Mouse (Mus musculus) lung, embryonic 14.5 days (tissue): ENCODE data around the gene Prmt7. TPM values are rescaled to one million over a fixed set of nuclear protein-coding genes. Genes with fewer than 3 reads are reported as not detected.
"Not testable (repeated sequence)": the region's sequence is repeated elsewhere in the genome, so short reads cannot be mapped to it uniquely, and the experiment has no call there.

Experiments
- ATAC-seq: fragments of 200-750 bp; cut with Nextera tagmentation; 2 replicates; pipeline ENCODE4 v1.8.0; 2017; ENCODE audit warnings: mild to moderate bottlenecking, moderate TSS enrichment, moderate library complexity; ENCODE audit not compliant: insufficient read depth
- DNase-seq: peaks from one replicate; pipeline ENCODE4 v3.0.0-alpha.2; 2015
- H3K27ac ChIP-seq: fragments of 300-500 bp; sonication (generic); 2 replicates; pipeline ENCODE4 v1.5.1; 2014; ENCODE audit warnings: low read depth, mild to moderate bottlenecking, moderate library complexity
- H3K27me3 ChIP-seq: fragments of 300-500 bp; sonication (generic); 2 replicates; pipeline ENCODE4 v1.6.1; 2014; ENCODE audit warnings: low read length, control low read depth; ENCODE audit not compliant: insufficient read depth
- H3K36me3 ChIP-seq: fragments of 300-500 bp; sonication (generic); 2 replicates; pipeline ENCODE4 v1.6.1; 2014; ENCODE audit warnings: control low read depth; ENCODE audit not compliant: insufficient read depth
- H3K4me1 ChIP-seq: fragments of 300-500 bp; sonication (generic); 2 replicates; pipeline ENCODE4 v1.6.1; 2014; ENCODE audit warnings: antibody characterized with exemption, control low read depth; ENCODE audit not compliant: insufficient read depth
- H3K4me2 ChIP-seq: fragments of 300-500 bp; sonication (generic); 2 replicates; pipeline ENCODE4 v1.6.1; 2014; ENCODE audit warnings: mild to moderate bottlenecking
- H3K4me3 ChIP-seq: fragments of 300-500 bp; sonication (generic); 2 replicates; pipeline ENCODE4 v1.5.1; 2014; ENCODE audit warnings: low read depth, low read length
- H3K9ac ChIP-seq: fragments of 300-500 bp; sonication (generic); 2 replicates; pipeline ENCODE4 v1.6.1; 2014
- H3K9me3 ChIP-seq: fragments of 300-500 bp; sonication (generic); 2 replicates; pipeline ENCODE4 v1.6.1; 2016; ENCODE audit warnings: low read depth, low read length, control low read depth
- CTCF ChIP-seq: IDR thresholded peaks from 2 replicates; pipeline ENCODE4 v1.5.1; 2016; ENCODE audit warnings: antibody characterized with exemption, low read depth
- WGBS: fragments of 180-500 bp; shearing (Covaris S2); extraction: QIAGEN DNeasy Blood & Tissue Kit; methylation state at CpG from one replicate; pipeline ENCODE4 v1.1.7; 2014; 5-methylcytosine and 5-hydroxymethylcytosine counted together
- polyA plus RNA-seq: library from polyadenylated mRNA; unstranded; fragments of >200 nt; fragmentation: Nextera tagmentation; extraction: Ambion mirVana; gene quantifications from 2 replicates; pipeline ENCODE4 v1.2.1, GENCODE M21; 2014

The Prmt7 gene
- polyA plus RNA-seq, 1 experiment from 2014 or later = 53.9 TPM

GRCm38 (mm10) chr8:106191639-106192038 is 19.1 kb upstream of the Prmt7 start:
- H3K36me3 ChIP-seq = peaks cover 59% of the 10 kb centered on the region
- no peaks in the 10 kb centered on the region for H3K4me1 ChIP-seq
- ATAC-seq = no peak
- H3K9me3 ChIP-seq = no peaks in the 10 kb centered on the region
- no peak overlapping the region for H3K4me2 ChIP-seq
- H3K4me3 ChIP-seq = no peak overlapping the region
- DNase-seq = no peak
- 75% methylated on average over 5 of the region's 5 CpGs for WGBS
- no peak for TF ChIP-seq CTCF
- H3K9ac ChIP-seq = no peak overlapping the region
- H3K27ac ChIP-seq = no peak overlapping the region
- H3K27me3 ChIP-seq = no peaks in the 10 kb centered on the region

GRCm38 (mm10) chr8:106193162-106193561 is 17.6 kb upstream of the Prmt7 start:
- TF ChIP-seq CTCF = no peak
- Histone ChIP-seq H3K4me1 (no peaks in the 10 kb centered on the region), H3K27me3 (no peaks in the 10 kb centered on the region), H3K36me3 (peaks cover 66% of the 10 kb centered on the region), H3K9me3 (no peaks in the 10 kb centered on the region), H3K4me3 (no peak overlapping the region), H3K27ac (no peak overlapping the region), H3K4me2 (no peak overlapping the region), H3K9ac (no peak overlapping the region)
- DNase-seq (no peak), ATAC-seq (no peak)
- WGBS = 82% methylated on average over 6 of the region's 6 CpGs

GRCm38 (mm10) chr8:106194062-106194461 is 16.7 kb upstream of the Prmt7 start:
- no peak overlapping the region for H3K9ac ChIP-seq

GRCm38 (mm10) chr8:106198741-106199140 is 12.0 kb upstream of the Prmt7 start:
- H3K4me1 ChIP-seq = no peaks in the 10 kb centered on the region
- peak; percentile 41; the same call in 1 of the 2 replicates for ATAC-seq
- DNase-seq = peak; percentile 77
- no peaks in the 10 kb centered on the region for H3K27me3 ChIP-seq
- H3K4me2 ChIP-seq = no peak overlapping the region
- H3K9me3 ChIP-seq = no peaks in the 10 kb centered on the region
- H3K9ac ChIP-seq = no peak overlapping the region
- peak; percentile 76 for TF ChIP-seq CTCF
- no peak overlapping the region for H3K4me3 ChIP-seq
- WGBS = 5% methylated on average over 1 of the region's 1 CpGs
- H3K36me3 ChIP-seq = peaks cover 86% of the 10 kb centered on the region
- no peak overlapping the region for H3K27ac ChIP-seq

More at GRCm38 (mm10) chr8:106194062-106194461, 16.7 kb upstream of the Prmt7 start:
- H3K4me3 ChIP-seq = no peak overlapping the region
- H3K4me2 ChIP-seq = no peak overlapping the region
- WGBS = 74% methylated on average over 5 of the region's 5 CpGs
- no peak for TF ChIP-seq CTCF
- no peaks in the 10 kb centered on the region for H3K4me1 ChIP-seq
- H3K36me3 ChIP-seq = peaks cover 71% of the 10 kb centered on the region
- no peaks in the 10 kb centered on the region for H3K27me3 ChIP-seq
- ATAC-seq = no peak
- H3K27ac ChIP-seq = no peak overlapping the region
- DNase-seq = no peak
- no peaks in the 10 kb centered on the region for H3K9me3 ChIP-seq

GRCm38 (mm10) chr8:106199596-106199995 is 11.1 kb upstream of the Prmt7 start:
- H3K27ac ChIP-seq, H3K4me3 ChIP-seq, H3K9ac ChIP-seq, H3K4me1 ChIP-seq, ATAC-seq, DNase-seq, H3K4me2 ChIP-seq, H3K27me3 ChIP-seq, H3K9me3 ChIP-seq: not testable (repeated sequence)
- H3K36me3 ChIP-seq = peaks cover 87% of the 10 kb centered on the region
- 79% methylated on average over 3 of the region's 3 CpGs for WGBS

GRCm38 (mm10) chr8:106210035-106210731 is 553 bp upstream of the Prmt7 start:
- DNase-seq = peak; percentile 35
- ATAC-seq = peak; percentile 66
- under 1% methylated on average over 35 of the region's 35 CpGs for WGBS
- Histone ChIP-seq H3K4me3 (peak overlapping the region; percentile 90), H3K4me2 (peak overlapping the region; percentile 78), H3K36me3 (peaks cover 52% of the 10 kb centered on the region), H3K4me1 (peaks cover 3% of the 10 kb centered on the region; the same call in 1 of the 2 replicates), H3K27ac (peak overlapping the region; percentile 95), H3K27me3 (no peaks in the 10 kb centered on the region), H3K9ac (peak overlapping the region; percentile 89), H3K9me3 (no peaks in the 10 kb centered on the region)
- no peak for TF ChIP-seq CTCF

- Histone ChIP-seq H3K27me3 (no peaks in the 10 kb centered on the region), H3K4me3 (peak overlapping the region; percentile 90), H3K27ac (peak overlapping the region; percentile 95), H3K9ac (peak overlapping the region; percentile 89), H3K4me1 (peaks cover 3% of the 10 kb centered on the region; the same call in 1 of the 2 replicates), H3K36me3 (peaks cover 52% of the 10 kb centered on the region), H3K9me3 (no peaks in the 10 kb centered on the region), H3K4me2 (peak overlapping the region; percentile 78)
- WGBS = 2% methylated on average over 13 of the region's 13 CpGs
- no peak for TF ChIP-seq CTCF
- no peak for DNase-seq
- ATAC-seq = 0 out of 2 replicates have a peak, but pooled peaks have one; percentile 2
Measured at GRCm38 (mm10) chr8:106211421-106211820, 685 bp downstream of the Prmt7 start.
